Mouse (Mus musculus) midbrain, embryonic 15.5 days (tissue): ENCODE data around the gene Stap2. TPM values are rescaled to one million over a fixed set of nuclear protein-coding genes. Genes with fewer than 3 reads are reported as not detected.
A peak's percentile ranks its signal among the peaks of the same experiment; 100 is the strongest.

Source experiments
- ATAC-seq: fragments of 200-750 bp; cut with Nextera tagmentation; replicated peaks from 2 replicates; pipeline ENCODE4 v1.8.0; 2017; ENCODE audit warnings: moderate TSS enrichment
- H3K27ac ChIP-seq: fragments of 300-500 bp; sonication (generic); 2 replicates; pipeline ENCODE4 v1.5.1; 2015; ENCODE audit warnings: mild to moderate bottlenecking, inconsistent platforms
- H3K27me3 ChIP-seq: fragments of 300-500 bp; sonication (generic); replicated peaks from 2 replicates; pipeline ENCODE4 v1.6.1; 2015; ENCODE audit warnings: inconsistent platforms
- H3K36me3 ChIP-seq: fragments of 300-500 bp; sonication (generic); replicated peaks from 2 replicates; pipeline ENCODE4 v1.6.1; 2015; ENCODE audit warnings: inconsistent platforms
- H3K4me1 ChIP-seq: fragments of 300-500 bp; sonication (generic); 2 replicates; pipeline ENCODE4 v1.6.1; 2015; ENCODE audit warnings: inconsistent platforms
- H3K4me2 ChIP-seq: fragments of 300-500 bp; sonication (generic); 2 replicates; pipeline ENCODE4 v1.6.1; 2015; ENCODE audit warnings: inconsistent platforms, mild to moderate bottlenecking, moderate library complexity
- H3K4me3 ChIP-seq: fragments of 300-500 bp; sonication (generic); 2 replicates; pipeline ENCODE4 v1.5.1; 2015; ENCODE audit warnings: mild to moderate bottlenecking, inconsistent platforms
- H3K9ac ChIP-seq: fragments of 300-500 bp; sonication (generic); 2 replicates; pipeline ENCODE4 v1.6.1; 2015; ENCODE audit warnings: mild to moderate bottlenecking, inconsistent platforms
- H3K9me3 ChIP-seq: fragments of 300-500 bp; sonication (generic); 2 replicates; pipeline ENCODE4 v1.6.1; 2016; ENCODE audit warnings: inconsistent platforms
- WGBS: fragments of 180-500 bp; shearing (Covaris S2); methylation state at CpG from one replicate; pipeline ENCODE4 v1.1.7; 2015; ENCODE audit warnings: mixed read lengths; 5-methylcytosine and 5-hydroxymethylcytosine counted together
- polyA plus RNA-seq: library from polyadenylated mRNA; unstranded; fragments of >200 nt; fragmentation: Nextera tagmentation; extraction: Ambion mirVana; gene quantifications from 2 replicates; pipeline ENCODE4 v1.2.1, GENCODE M21; 2015

The Stap2 gene
- polyA plus RNA-seq, 1 experiment from 2014 or later = 5.8 TPM

DNA sequence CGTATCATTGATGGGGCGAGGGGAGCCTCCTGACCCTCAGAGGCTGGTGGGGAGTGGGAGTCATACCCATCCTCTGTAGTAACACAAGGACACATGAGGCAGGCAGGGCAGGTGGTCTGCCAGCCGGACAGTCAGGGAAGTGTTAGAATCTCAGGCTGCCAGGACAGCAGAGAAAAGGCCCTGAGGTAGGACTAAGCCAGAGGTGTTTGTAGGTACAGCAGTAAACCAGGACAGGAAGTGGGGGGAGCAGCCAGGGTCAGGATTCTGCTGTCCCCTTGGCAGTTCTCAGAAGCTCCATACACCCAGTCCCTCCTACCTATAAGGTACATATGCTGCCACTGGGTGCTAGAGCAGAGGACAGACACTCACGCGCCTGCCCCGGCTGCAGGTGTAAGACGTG is 43.8 kb downstream of the Stap2 start:
- ATAC-seq = no peak

DNA sequence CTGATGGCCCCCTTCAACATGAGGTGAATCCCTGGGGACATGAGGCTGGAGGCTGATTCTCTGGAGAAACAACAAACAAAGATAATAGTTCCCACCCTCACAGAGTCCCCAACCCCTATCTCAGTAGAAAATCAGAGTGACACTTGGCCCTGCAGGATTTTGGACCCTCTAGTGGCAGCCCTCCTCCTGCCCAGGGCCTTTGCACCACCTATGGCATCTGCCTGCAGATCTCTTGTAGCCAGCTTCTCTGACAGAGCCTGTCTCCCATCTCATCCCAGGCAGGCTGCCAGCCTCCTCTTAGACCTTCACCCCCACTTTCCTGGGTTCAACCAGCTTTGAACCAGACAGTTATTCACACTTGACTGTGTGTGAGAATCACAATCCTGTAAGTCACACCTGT is 44.6 kb downstream of the Stap2 start:
- ATAC-seq = no peak
- Histone ChIP-seq H3K27me3 (no peaks in the 10 kb centered on the region), H3K36me3 (no peaks in the 10 kb centered on the region; the same call in 1 of the 2 replicates), H3K4me3 (no peak overlapping the region), H3K4me1 (peaks cover 32% of the 10 kb centered on the region), H3K9me3 (no peaks in the 10 kb centered on the region), H3K4me2 (no peak overlapping the region), H3K27ac (no peak overlapping the region), H3K9ac (no peak overlapping the region)

More for the DNA sequence above, 43.8 kb downstream of the Stap2 start:
- peaks cover 29% of the 10 kb centered on the region for H3K4me1 ChIP-seq
- H3K4me2 ChIP-seq = no peak overlapping the region
- no peak overlapping the region for H3K4me3 ChIP-seq
- no peak overlapping the region for H3K9ac ChIP-seq
- no peaks in the 10 kb centered on the region for H3K9me3 ChIP-seq
- 95% methylated on average over 7 of the region's 7 CpGs for WGBS
- no peaks in the 10 kb centered on the region for H3K27me3 ChIP-seq
- H3K36me3 ChIP-seq = no peaks in the 10 kb centered on the region; the same call in 1 of the 2 replicates
- H3K27ac ChIP-seq = no peak overlapping the region

DNA sequence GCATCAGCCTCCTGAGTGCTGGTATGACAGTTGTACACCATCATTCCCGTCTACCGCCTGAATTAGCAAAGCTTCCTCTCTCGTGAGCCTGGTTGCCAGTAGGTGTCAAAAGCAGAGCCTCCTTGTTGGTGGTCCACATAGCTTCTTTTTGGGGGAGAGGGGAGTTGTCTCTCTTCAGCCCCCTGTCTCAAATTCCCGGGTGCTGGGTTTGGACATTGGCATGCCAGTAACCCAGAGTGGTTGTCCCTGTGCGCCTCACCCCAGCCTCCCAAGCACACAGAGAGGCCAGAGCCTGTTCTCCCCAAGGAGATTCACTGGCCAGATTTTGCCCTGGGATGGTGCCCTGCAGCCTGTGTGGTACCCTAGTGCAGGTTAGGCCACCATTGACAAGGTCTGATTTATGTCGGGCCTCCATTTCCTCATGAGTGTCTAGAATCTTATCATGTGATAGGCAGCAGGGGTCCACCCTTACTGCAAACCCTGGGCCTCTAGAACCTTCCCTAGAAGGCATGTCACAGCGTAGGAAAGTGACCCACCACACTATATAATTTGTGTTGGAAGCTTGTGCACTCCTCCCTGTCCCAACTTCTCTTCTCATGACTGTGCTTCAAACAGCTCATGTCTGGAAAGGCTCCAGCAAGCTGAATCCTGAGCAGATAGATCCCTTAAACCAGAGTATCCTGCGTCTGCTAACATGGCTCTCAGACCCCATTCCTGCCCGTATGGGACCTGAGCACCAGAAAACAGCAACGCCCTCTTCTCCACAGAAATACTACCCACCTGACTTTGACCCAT is 45.2 kb downstream of the Stap2 start:
- H3K27ac ChIP-seq = peak overlapping the region; percentile 94
- no peak for ATAC-seq
- peak overlapping the region; percentile 43; the same call in 1 of the 2 replicates for H3K9ac ChIP-seq

DNA sequence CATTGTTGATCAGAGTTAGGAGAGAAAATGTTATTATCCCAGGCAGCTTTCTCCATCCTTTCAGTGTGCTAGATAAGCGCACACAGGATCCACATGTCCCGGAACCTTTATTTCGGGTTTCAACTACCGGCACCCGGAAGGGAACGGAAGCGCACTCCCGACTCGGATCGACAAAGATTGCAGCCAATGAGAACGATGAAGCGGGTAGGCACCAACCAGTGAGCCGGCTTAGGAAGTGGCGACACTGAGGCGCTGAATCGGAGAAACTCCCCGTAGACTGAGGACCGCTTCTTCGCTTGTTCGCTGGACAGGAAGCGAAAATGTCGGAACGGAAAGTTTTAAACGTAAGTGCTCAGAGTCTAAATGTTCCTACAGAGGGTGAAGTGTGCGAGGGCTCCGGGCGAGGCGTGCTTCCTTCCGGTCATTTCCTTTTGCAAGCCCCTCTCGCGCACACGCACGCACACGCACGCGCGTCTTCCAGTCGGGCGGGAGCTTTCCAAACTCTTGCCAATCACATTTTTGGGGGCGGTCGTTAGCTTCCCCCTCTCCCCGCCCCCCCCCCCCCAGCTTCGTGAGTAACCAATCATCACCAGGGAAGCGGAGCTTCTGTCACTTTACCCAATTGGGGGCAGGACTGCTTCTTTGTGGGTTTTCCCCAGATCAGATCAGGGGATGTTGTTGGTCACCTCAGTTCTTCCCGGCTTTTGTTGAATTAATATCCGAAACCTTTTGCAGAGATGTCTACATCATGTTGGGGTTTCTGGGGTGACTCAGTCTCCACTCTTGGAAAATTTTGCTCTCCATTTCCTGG is 46.3 kb downstream of the Stap2 start, which contains the start of gene Yju2:
Yju2 (plus strand) TSS at position 182 of the 811 bp plus-strand sequence.
- no peaks in the 10 kb centered on the region for H3K9me3 ChIP-seq
- peaks cover 37% of the 10 kb centered on the region for H3K4me1 ChIP-seq
- H3K27ac ChIP-seq = peak within 1 kb of the TSS; percentile 94
- peak within 1 kb of the TSS; percentile 55 for H3K4me3 ChIP-seq
- H3K4me2 ChIP-seq = peak within 1 kb of the TSS; percentile 69
- peaks cover 2% of the 10 kb centered on the region; the same call in 1 of the 2 replicates for H3K27me3 ChIP-seq
- H3K36me3 ChIP-seq = no peaks in the 10 kb centered on the region; the same call in 1 of the 2 replicates
- ATAC-seq = peak; percentile 91
- H3K9ac ChIP-seq = peak within 1 kb of the TSS; percentile 43
- under 1% methylated on average over 46 of the region's 46 CpGs for WGBS

More for the DNA sequence above, 45.2 kb downstream of the Stap2 start:
- no peaks in the 10 kb centered on the region for H3K9me3 ChIP-seq
- H3K36me3 ChIP-seq = no peaks in the 10 kb centered on the region; the same call in 1 of the 2 replicates
- H3K4me3 ChIP-seq = peak overlapping the region; percentile 55
- peaks cover 37% of the 10 kb centered on the region for H3K4me1 ChIP-seq
- peak overlapping the region; percentile 69 for H3K4me2 ChIP-seq
- 76% methylated on average over 10 of the region's 10 CpGs for WGBS
- H3K27me3 ChIP-seq = no peaks in the 10 kb centered on the region

GRCm38 (mm10) chr17:55958584-55958886 is 46.8 kb downstream of the Stap2 start:
- Histone ChIP-seq H3K4me3 (peak overlapping the region; percentile 55), H3K9ac (peak overlapping the region; percentile 42), H3K4me1 (peaks cover 37% of the 10 kb centered on the region), H3K36me3 (no peaks in the 10 kb centered on the region; the same call in 1 of the 2 replicates), H3K27ac (peak overlapping the region; percentile 94), H3K9me3 (no peaks in the 10 kb centered on the region), H3K27me3 (peaks cover 4% of the 10 kb centered on the region; the same call in 1 of the 2 replicates), H3K4me2 (peak overlapping the region; percentile 69)
- no peak for ATAC-seq
- WGBS = 30% methylated on average over 2 of the region's 2 CpGs

DNA sequence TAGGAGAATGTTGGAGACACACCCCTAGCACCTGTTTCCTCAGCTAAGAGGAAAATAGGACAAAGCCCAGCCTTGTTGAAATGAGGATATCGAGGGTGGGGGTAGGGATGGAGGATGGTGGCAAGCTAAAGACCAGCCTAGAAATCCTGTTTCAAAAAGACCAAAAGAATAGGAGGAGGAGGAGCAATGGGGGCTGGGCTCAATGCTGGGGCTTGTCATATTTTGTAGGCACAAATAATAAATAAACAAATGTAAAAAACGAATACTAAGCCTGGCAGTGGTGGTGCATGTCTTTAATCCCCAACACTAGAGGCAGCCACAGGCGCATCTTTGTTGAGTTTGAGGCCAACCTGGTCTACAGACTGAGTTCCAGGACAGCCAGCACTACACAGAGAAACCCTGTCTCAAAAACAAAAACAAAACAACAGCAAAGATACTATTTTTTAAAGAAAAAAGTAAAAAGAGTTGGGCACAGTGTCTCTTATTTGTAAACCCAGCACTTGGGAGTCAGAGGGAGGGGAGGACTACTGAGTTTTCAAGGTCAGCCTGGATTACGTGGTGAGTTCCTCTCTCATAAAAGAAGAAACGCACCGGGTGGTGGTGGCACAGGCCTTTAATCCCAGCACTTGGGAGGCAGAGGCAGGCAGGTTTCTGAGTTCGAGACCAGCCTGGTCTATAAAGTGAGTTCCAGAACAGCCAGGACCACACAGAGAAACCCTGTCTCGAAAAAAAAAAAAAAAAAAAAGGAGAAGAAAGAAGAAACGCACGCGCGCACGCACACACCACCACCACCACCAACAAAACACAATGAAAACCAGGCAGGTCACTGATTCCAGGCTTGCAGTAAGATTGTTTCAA is 47.4 kb downstream of the Stap2 start:
- WGBS = 77% methylated on average over 13 of the region's 13 CpGs
- H3K27me3 ChIP-seq = peaks cover 4% of the 10 kb centered on the region; the same call in 1 of the 2 replicates
- no peak for ATAC-seq
- H3K9ac ChIP-seq = peak overlapping the region; percentile 42; the same call in 1 of the 2 replicates
- peaks cover 37% of the 10 kb centered on the region for H3K4me1 ChIP-seq
- H3K9me3 ChIP-seq = no peaks in the 10 kb centered on the region
- no peaks in the 10 kb centered on the region; the same call in 1 of the 2 replicates for H3K36me3 ChIP-seq
- H3K4me3 ChIP-seq = peak overlapping the region; percentile 55
- H3K27ac ChIP-seq = peak overlapping the region; percentile 94
- peak overlapping the region; percentile 74 for H3K4me2 ChIP-seq

DNA sequence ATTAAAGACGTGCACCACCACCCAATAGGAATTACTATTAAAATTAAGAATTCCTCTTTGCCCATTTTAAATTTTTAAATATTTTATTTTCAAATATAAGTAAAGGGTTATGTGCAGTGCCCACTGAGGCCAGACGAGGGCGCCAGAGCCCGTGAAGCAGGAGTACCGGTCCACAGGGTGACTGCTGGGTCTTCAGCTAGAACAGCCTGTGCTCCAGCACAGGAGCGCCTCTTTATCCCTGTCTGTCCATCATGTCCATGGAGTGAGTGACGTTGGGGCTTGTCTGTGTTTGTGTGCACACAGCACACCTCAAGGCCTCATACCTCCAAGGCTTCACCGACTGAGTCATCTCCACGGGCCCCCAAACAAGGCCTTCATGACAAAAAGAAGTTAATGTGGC is 48.2 kb downstream of the Stap2 start:
- 0 out of 2 replicates have a peak, but pooled peaks have one; percentile 25 for ATAC-seq
- 12% methylated on average over 9 of the region's 9 CpGs for WGBS
- Histone ChIP-seq H3K4me2 (peak overlapping the region; percentile 74), H3K27ac (peak overlapping the region; percentile 50; the same call in 1 of the 2 replicates), H3K27me3 (peaks cover 4% of the 10 kb centered on the region; the same call in 1 of the 2 replicates), H3K9me3 (no peaks in the 10 kb centered on the region), H3K4me1 (peaks cover 37% of the 10 kb centered on the region), H3K9ac (no peak overlapping the region), H3K4me3 (peak overlapping the region; percentile 61; the same call in 1 of the 2 replicates), H3K36me3 (no peaks in the 10 kb centered on the region; the same call in 1 of the 2 replicates)

- Histone ChIP-seq H3K4me2 (peak overlapping the region; percentile 74), H3K36me3 (no peaks in the 10 kb centered on the region), H3K9ac (peak overlapping the region; percentile 47), H3K27me3 (peaks cover 4% of the 10 kb centered on the region; the same call in 1 of the 2 replicates), H3K4me3 (peak overlapping the region; percentile 61), H3K9me3 (no peaks in the 10 kb centered on the region), H3K4me1 (peaks cover 37% of the 10 kb centered on the region), H3K27ac (peak overlapping the region; percentile 74)
- 33% methylated on average over 6 of the region's 6 CpGs for WGBS
- peak; percentile 5; the same call in 1 of the 2 replicates for ATAC-seq
These were observed 48.8 kb downstream of the Stap2 start for GRCm38 (mm10) chr17:55956591-55956990.

GRCm38 (mm10) chr17:55956129-55956528 is 49.3 kb downstream of the Stap2 start:
- ATAC-seq = peak; percentile 55
- peak overlapping the region; percentile 47 for H3K9ac ChIP-seq
- WGBS = 2% methylated on average over 26 of the region's 26 CpGs
- no peaks in the 10 kb centered on the region for H3K36me3 ChIP-seq
- peak overlapping the region; percentile 74 for H3K27ac ChIP-seq
- peak overlapping the region; percentile 74 for H3K4me2 ChIP-seq
- H3K27me3 ChIP-seq = peaks cover 4% of the 10 kb centered on the region; the same call in 1 of the 2 replicates
- peaks cover 37% of the 10 kb centered on the region for H3K4me1 ChIP-seq
- H3K9me3 ChIP-seq = no peaks in the 10 kb centered on the region
- peak overlapping the region; percentile 61 for H3K4me3 ChIP-seq

- H3K9me3 ChIP-seq = no peaks in the 10 kb centered on the region
- 40% methylated on average over 16 of the region's 16 CpGs for WGBS
- H3K4me2 ChIP-seq = no peak overlapping the region
- no peak overlapping the region for H3K9ac ChIP-seq
- no peak for ATAC-seq
- peaks cover 4% of the 10 kb centered on the region; the same call in 1 of the 2 replicates for H3K27me3 ChIP-seq
- H3K4me1 ChIP-seq = peaks cover 28% of the 10 kb centered on the region
- no peak overlapping the region for H3K4me3 ChIP-seq
- H3K27ac ChIP-seq = no peak overlapping the region
- no peaks in the 10 kb centered on the region for H3K36me3 ChIP-seq
These were observed 51.2 kb downstream of the Stap2 start for GRCm38 (mm10) chr17:55954229-55954628.

DNA sequence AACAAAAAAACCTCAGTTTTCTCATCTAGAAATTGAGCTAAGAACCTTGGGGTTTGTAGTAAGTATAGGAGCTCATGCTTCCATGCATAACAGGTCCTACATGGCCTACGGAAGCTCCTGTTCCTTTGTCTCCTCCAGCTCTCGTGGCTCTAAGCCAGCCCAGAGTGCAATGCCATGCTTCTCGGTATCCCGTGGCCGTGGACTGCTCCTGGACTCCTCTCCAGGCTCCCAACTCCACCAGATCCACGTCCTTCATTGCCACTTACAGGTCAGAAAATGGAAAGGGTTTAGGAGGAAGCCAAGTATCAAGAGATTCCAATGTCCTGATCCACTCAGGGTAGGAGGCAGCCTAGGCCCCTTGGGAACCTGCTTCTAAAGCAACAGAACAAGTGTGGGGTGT is 51.6 kb downstream of the Stap2 start:
- Histone ChIP-seq H3K4me2 (no peak overlapping the region), H3K27ac (no peak overlapping the region), H3K4me3 (no peak overlapping the region), H3K4me1 (peaks cover 27% of the 10 kb centered on the region), H3K27me3 (peaks cover 4% of the 10 kb centered on the region; the same call in 1 of the 2 replicates), H3K9me3 (no peaks in the 10 kb centered on the region), H3K36me3 (no peaks in the 10 kb centered on the region), H3K9ac (no peak overlapping the region)
- 79% methylated on average over 6 of the region's 6 CpGs for WGBS
- ATAC-seq = no peak
